8 mouse cellular contexts compared by ENCODE assay signal in the genomic region with DNA sequence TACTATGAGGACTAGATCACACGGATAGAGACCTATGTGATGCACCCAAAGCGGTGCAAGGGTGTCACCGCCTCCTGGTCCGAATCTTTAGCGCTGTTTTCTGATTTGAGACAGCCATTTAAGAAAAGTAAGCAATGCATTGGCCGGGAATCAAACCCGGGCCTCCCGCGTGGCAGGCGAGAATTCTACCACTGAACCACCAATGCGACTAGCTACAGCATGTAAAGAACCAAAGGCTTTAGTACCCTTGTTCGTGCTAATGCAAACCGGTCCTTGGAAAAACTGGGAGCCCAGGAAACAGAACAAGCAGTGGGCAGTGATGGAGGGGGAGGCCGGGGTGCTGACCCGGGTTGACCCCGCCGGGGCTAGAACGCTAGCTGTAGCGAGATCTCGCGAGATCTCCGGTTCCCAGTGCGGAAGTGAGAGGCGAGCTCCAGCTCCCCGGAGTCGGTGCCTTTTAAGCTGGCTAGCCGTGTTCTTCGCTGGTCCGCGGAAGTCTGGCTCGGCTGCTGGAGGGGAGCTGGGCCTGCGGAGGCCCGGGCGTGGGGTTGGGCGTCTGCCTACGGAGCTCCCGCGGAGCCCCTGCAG. TPM values are rescaled to one million over a fixed set of nuclear protein-coding genes. Genes with fewer than 3 reads are reported as not detected.
DNase-seq lines count a peak whose midpoint lies in the region; ATAC-seq and TF ChIP-seq lines count a peak whose summit lies in the region.

No protein-coding gene starts in this region.

- no peaks in the 10 kb centered on the region for H3K36me3 ChIP-seq in hindbrain, embryonic 12.5 days
- no peaks in the 10 kb centered on the region for H3K36me3 ChIP-seq in lung, postnatal 0 days (ENCODE audit: insufficient read depth, low read length)

- 5% methylated on average over 38 of the region's 38 CpGs for WGBS in hindbrain, embryonic 12.5 days
- 4% methylated on average over 38 of the region's 38 CpGs for WGBS in lung, postnatal 0 days

- H3K4me2 ChIP-seq in hindbrain, embryonic 12.5 days (replicated peaks) = peak overlapping the region; percentile 57
- peak overlapping the region; percentile 73 for H3K4me2 ChIP-seq in lung, postnatal 0 days (replicated peaks; ENCODE audit: low read depth, low read length)

- H3K27ac ChIP-seq in hindbrain, embryonic 12.5 days = peak overlapping the region; percentile 92
- peak overlapping the region; percentile 85 for H3K27ac ChIP-seq in lung, postnatal 0 days (ENCODE audit: low read length)

- peak; percentile 67 for TF ChIP-seq EP300 in lung, postnatal 0 days (IDR thresholded peaks at IDR 0.05)

- DNase-seq in Muller cell, postnatal 12 days (ENCODE audit: inconsistent ontology term) = peak; percentile 90
- DNase-seq in cerebellum, postnatal 10 days = peak; percentile 96
- peak; percentile 87 to 90 for DNase-seq in frontal cortex, postnatal 10 days (ENCODE audit: low spot score in 2 of 2)
- DNase-seq in layer of hippocampus, postnatal 10 days (ENCODE audit: low spot score in 2 of 2) = peak; percentile 89 to 91
- peak; percentile 96 for DNase-seq in lung, postnatal 0 days (ENCODE audit: low spot score)
- peak; percentile 84 for DNase-seq in ovary, postnatal 10 days (ENCODE audit: low spot score)
- peak; percentile 93 for DNase-seq in thymus, postnatal 0 days (ENCODE audit: low spot score)

- H3K27me3 ChIP-seq in hindbrain, embryonic 12.5 days = peaks cover 5% of the 10 kb centered on the region
- H3K27me3 ChIP-seq in lung, postnatal 0 days (replicated peaks; ENCODE audit: insufficient read depth, low read length) = no peaks in the 10 kb centered on the region

- ATAC-seq in hindbrain, embryonic 12.5 days (ENCODE audit: low FRiP score) = peak; percentile 90
- ATAC-seq in lung, postnatal 0 days = peak; percentile 95

- peaks cover 7% of the 10 kb centered on the region; the same call in 1 of the 2 replicates for H3K4me1 ChIP-seq in hindbrain, embryonic 12.5 days
- H3K4me1 ChIP-seq in lung, postnatal 0 days (ENCODE audit: insufficient read depth, low read depth, low read length) = no peaks in the 10 kb centered on the region

- H3K9me3 ChIP-seq in hindbrain, embryonic 12.5 days (replicated peaks) = no peaks in the 10 kb centered on the region
- no peaks in the 10 kb centered on the region for H3K9me3 ChIP-seq in lung, postnatal 0 days (ENCODE audit: low read length)

- H3K9ac ChIP-seq in hindbrain, embryonic 12.5 days = peak overlapping the region; percentile 76
- H3K9ac ChIP-seq in lung, postnatal 0 days (replicated peaks; ENCODE audit: low read depth) = peak overlapping the region; percentile 79

- peak overlapping the region; percentile 60 for H3K4me3 ChIP-seq in hindbrain, embryonic 12.5 days
- H3K4me3 ChIP-seq in lung, postnatal 0 days (ENCODE audit: low read depth, low read length) = peak overlapping the region; percentile 71

- TF ChIP-seq CTCF in lung, postnatal 0 days (IDR thresholded peaks at IDR 0.05) = no peak

RNA-seq across cellular contexts. Expression of a gene that starts 25.4 kb away (rescaled TPM):
- polyA plus RNA-seq in hindbrain, embryonic 12.5 days (2016; fragmentation: Nextera tagmentation; extraction: Ambion mirVana) = 1.2 and 2.3 TPM in 2 replicates
- total RNA-seq in layer of hippocampus, postnatal 10 days (2021) = 1 to 10 TPM; 1.1 to 1.2 TPM
- not detected in 2 replicates for polyA plus RNA-seq in lung, postnatal 0 days (2015; fragmentation: Nextera tagmentation; extraction: Ambion mirVana)
- polyA plus RNA-seq in thymus, postnatal 0 days (2015; fragmentation: Nextera tagmentation; extraction: Ambion mirVana) = 1.6 and 1.9 TPM in 2 replicates

RNA-seq across cellular contexts. Expression of a gene that starts 38.0 kb away (rescaled TPM):
- 6.9 and 7.5 TPM in 2 replicates for polyA plus RNA-seq in hindbrain, embryonic 12.5 days (2016; fragmentation: Nextera tagmentation; extraction: Ambion mirVana)
- total RNA-seq in layer of hippocampus, postnatal 10 days (2021) = 100 to 1,000 TPM; 286 to 311 TPM
- not detected in 2 replicates for polyA plus RNA-seq in lung, postnatal 0 days (2015; fragmentation: Nextera tagmentation; extraction: Ambion mirVana)
- polyA plus RNA-seq in thymus, postnatal 0 days (2015; fragmentation: Nextera tagmentation; extraction: Ambion mirVana) = not detected in 2 replicates

RNA-seq across cellular contexts. Expression of a gene that starts 45.0 kb away (rescaled TPM):
- 9.6 and 11.4 TPM in 2 replicates for polyA plus RNA-seq in hindbrain, embryonic 12.5 days (2016; fragmentation: Nextera tagmentation; extraction: Ambion mirVana)
- total RNA-seq in layer of hippocampus, postnatal 10 days (2021) = 1 to 10 TPM in 1 of 2 experiments, under 1 TPM in 1; 0.75 to 1.3 TPM
- polyA plus RNA-seq in lung, postnatal 0 days (2015; fragmentation: Nextera tagmentation; extraction: Ambion mirVana) = 0.36 and 0.50 TPM in 2 replicates
- 1.6 and 2.6 TPM in 2 replicates for polyA plus RNA-seq in thymus, postnatal 0 days (2015; fragmentation: Nextera tagmentation; extraction: Ambion mirVana)

Comparison
In these comparisons a context has a peak if more than half of its experiments do, and no peak if none do; other contexts are left out.
1. Peak in every context shown above with its lines: DNase-seq, ATAC-seq, H3K4me3 ChIP-seq and H3K27ac ChIP-seq.